ENCODE assay signal across 9 mouse cellular contexts in genomic region chr12:17506994-17507542, GRCm38 (mm10). TPM values are rescaled to one million over a fixed set of nuclear protein-coding genes. Genes with fewer than 3 reads are reported as not detected.
DNase-seq lines count a peak whose midpoint lies in the region; ATAC-seq and TF ChIP-seq lines count a peak whose summit lies in the region.
"Had no signal": no experiment of that assay in that cellular context is flagged by ENCODE, and none has a peak within 500 bp of the region (broad histone marks: within the 10 kb centered on the region; RNA-seq: fewer than 3 reads in every experiment).

No protein-coding gene starts in this region.

- peaks cover 34% of the 10 kb centered on the region for H3K4me1 ChIP-seq in liver, postnatal 0 days (ENCODE audit: insufficient read depth)
- H3K4me1 ChIP-seq: neural tube, embryonic 13.5 days had no signal

- H3K9me3 ChIP-seq in liver, postnatal 0 days (ENCODE audit: low read length), result no peaks in the 10 kb centered on the region
- H3K9me3 ChIP-seq: neural tube, embryonic 13.5 days had no signal

- H3K4me2 ChIP-seq in liver, postnatal 0 days (ENCODE audit: low read depth, low read length), result peak overlapping the region; percentile 66
- H3K4me2 ChIP-seq: neural tube, embryonic 13.5 days had no signal

- no peak for TF ChIP-seq CTCF in liver, postnatal 0 days (IDR thresholded peaks at IDR 0.05; ENCODE audit: low read depth)

- WGBS in liver, postnatal 0 days (ENCODE audit: insufficient replicate concordance), result 18% methylated on average over 13 of the region's 13 CpGs

- peak; percentile 22 for ATAC-seq in liver, postnatal 0 days

- peak; percentile 61 for TF ChIP-seq EP300 in liver, postnatal 0 days (IDR thresholded peaks at IDR 0.05; ENCODE audit: low read depth)

- DNase-seq in left cerebral cortex, postnatal 14 days (ENCODE audit: low spot score in 2 of 2), result peak; percentile 8 to 37
- DNase-seq in left cerebral cortex, adult 11 months (ENCODE audit: low spot score), result no peak
- DNase-seq in adrenal gland, postnatal 10 days, result peak; percentile 55
- peak; percentile 56 for DNase-seq in heart, postnatal 4 days
- DNase-seq in liver, postnatal 0 days, result peak; percentile 65
- DNase-seq in cerebellum, adult 8-10 months, result no peak
- no peak for DNase-seq in urinary bladder, adult 18-20 months (ENCODE audit: low spot score in 2 of 2)
- no peak for DNase-seq in urinary bladder, postnatal 10 days (ENCODE audit: low spot score)

- H3K36me3 ChIP-seq in liver, postnatal 0 days (replicated peaks; ENCODE audit: insufficient read depth, low read length), result no peaks in the 10 kb centered on the region
- H3K36me3 ChIP-seq: neural tube, embryonic 13.5 days had no signal

- no peaks in the 10 kb centered on the region for H3K27me3 ChIP-seq in liver, postnatal 0 days (ENCODE audit: insufficient read depth, low read length)
- H3K27me3 ChIP-seq: neural tube, embryonic 13.5 days had no signal

- intact Hi-C loops in left cerebral cortex, postnatal 14 days (cut with DNase I), result no loop called here

- H3K4me3 ChIP-seq in liver, postnatal 0 days (ENCODE audit: low read depth, low read length), result no peak overlapping the region
- H3K4me3 ChIP-seq: neural tube, embryonic 13.5 days had no signal

- H3K27ac ChIP-seq in liver, postnatal 0 days (ENCODE audit: low read depth), result peak overlapping the region; percentile 87
- H3K27ac ChIP-seq: neural tube, embryonic 13.5 days had no signal

- H3K9ac ChIP-seq in liver, postnatal 0 days (replicated peaks), result 0 out of 2 replicates have a peak overlapping the region, but pooled peaks have one; percentile 34
- H3K9ac ChIP-seq: neural tube, embryonic 13.5 days had no signal

RNA-seq across cellular contexts. Expression of gene Odc1, which starts 37.5 kb away (rescaled TPM):
- total RNA-seq in left cerebral cortex, postnatal 14 days (2021), result 10 to 100 TPM; 51.0 to 56.8 TPM
- total RNA-seq in adrenal gland, postnatal 10 days (2021), result 100 to 1,000 TPM; 149 to 195 TPM
- total RNA-seq in heart, postnatal 4 days (2021), result 100 to 1,000 TPM; 158 to 160 TPM
- polyA plus RNA-seq in liver, postnatal 0 days (2015; fragmentation: Nextera tagmentation; extraction: Ambion mirVana), result 158 and 161 TPM in 2 replicates

Comparison
In these comparisons a context has a peak if more than half of its experiments do, and no peak if none do; other contexts are left out.
1. DNase-seq: peak in left cerebral cortex, postnatal 14 days (2 of 2), adrenal gland, postnatal 10 days (single experiment), heart, postnatal 4 days (single experiment) and liver, postnatal 0 days (single experiment); none in left cerebral cortex, adult 11 months (single experiment), cerebellum, adult 8-10 months (single experiment), urinary bladder, adult 18-20 months (0 of 2) and urinary bladder, postnatal 10 days (single experiment).